Mouse (Mus musculus): ENCODE measurements around the gene Slc9a4. TPM values are rescaled to one million over a fixed set of nuclear protein-coding genes. Genes with fewer than 3 reads are reported as not detected.

Gene Slc9a4
- polyA plus RNA-seq, 2 experiments, result not detected

GRCm38 (mm10) chr1:40670025-40670424 is 90.1 kb downstream of the Slc9a4 start:
- Histone ChIP-seq H3K9ac (replicated peaks) (no peak overlapping the region), H3K4me2 (ENCODE audit: low read depth) (no peak overlapping the region), H3K4me3 (ENCODE audit: insufficient read depth in 1 of 2, low read depth in 2 of 2, low read length in 2 of 2) (no peak overlapping the region), H3K4me1 (replicated peaks; ENCODE audit: control insufficient read depth in 2 of 2, insufficient read depth in 2 of 2, low read length in 1 of 2) (no peaks in the 10 kb centered on the region), H3K36me3 (replicated peaks; ENCODE audit: control insufficient read depth, insufficient read depth, low read depth) (no peaks in the 10 kb centered on the region), H3K27ac (no peak overlapping the region), H3K27me3 (ENCODE audit: control insufficient read depth, insufficient read depth, low read length) (no peaks in the 10 kb centered on the region), H3K9me3 (ENCODE audit: control insufficient read depth, low read length) (no peaks in the 10 kb centered on the region)
- TF ChIP-seq EP300 (IDR thresholded peaks at IDR 0.05; ENCODE audit: low read depth), result no peak
- no peak for TF ChIP-seq CTCF (IDR thresholded peaks at IDR 0.05; ENCODE audit: low read depth)
- ATAC-seq (ENCODE audit: insufficient read depth) (no peak), DNase-seq (ENCODE audit: low read depth in 3 of 3, low spot score in 3 of 3) (no peak)
- WGBS (ENCODE audit: insufficient replicate concordance), result 49% methylated on average over 3 of the region's 3 CpGs

DNA sequence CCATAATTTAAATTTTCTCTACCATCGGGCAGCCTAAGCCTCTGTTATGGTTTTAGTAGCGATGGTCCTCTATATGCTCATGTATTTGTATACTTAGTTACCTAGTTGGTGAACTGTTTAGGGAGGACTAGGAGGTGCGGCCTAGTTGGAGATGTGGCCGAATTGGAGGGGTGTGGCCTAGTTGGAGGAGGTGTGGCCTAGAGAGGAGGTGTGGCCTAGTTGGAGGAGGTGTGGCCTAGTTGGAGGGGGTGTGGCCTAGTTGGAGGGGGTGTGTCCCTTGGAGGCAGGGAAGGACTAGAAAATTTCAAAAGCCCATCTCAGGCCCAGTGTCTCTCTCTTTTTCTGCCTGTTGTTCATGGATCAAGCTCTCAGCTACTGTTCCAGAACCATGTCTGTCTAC is 91.6 kb downstream of the Slc9a4 start:
- Histone ChIP-seq H3K27ac (no peak overlapping the region), H3K27me3 (ENCODE audit: control insufficient read depth, insufficient read depth, low read length) (no peaks in the 10 kb centered on the region), H3K4me2 (ENCODE audit: low read depth) (no peak overlapping the region), H3K9ac (replicated peaks) (no peak overlapping the region), H3K4me1 (replicated peaks; ENCODE audit: control insufficient read depth in 2 of 2, insufficient read depth in 2 of 2, low read length in 1 of 2) (no peaks in the 10 kb centered on the region), H3K36me3 (replicated peaks; ENCODE audit: control insufficient read depth, insufficient read depth, low read depth) (no peaks in the 10 kb centered on the region), H3K4me3 (ENCODE audit: insufficient read depth in 1 of 2, low read depth in 2 of 2, low read length in 2 of 2) (no peak overlapping the region), H3K9me3 (ENCODE audit: control insufficient read depth, low read length) (no peaks in the 10 kb centered on the region)
- TF ChIP-seq EP300 (IDR thresholded peaks at IDR 0.05; ENCODE audit: low read depth) (no peak), CTCF (IDR thresholded peaks at IDR 0.05; ENCODE audit: low read depth) (no peak)
- no peak for DNase-seq (ENCODE audit: low read depth in 3 of 3, low spot score in 3 of 3)
- WGBS (ENCODE audit: insufficient replicate concordance), result 77% methylated on average over 4 of the region's 4 CpGs
- ATAC-seq (ENCODE audit: insufficient read depth), result no peak

DNA sequence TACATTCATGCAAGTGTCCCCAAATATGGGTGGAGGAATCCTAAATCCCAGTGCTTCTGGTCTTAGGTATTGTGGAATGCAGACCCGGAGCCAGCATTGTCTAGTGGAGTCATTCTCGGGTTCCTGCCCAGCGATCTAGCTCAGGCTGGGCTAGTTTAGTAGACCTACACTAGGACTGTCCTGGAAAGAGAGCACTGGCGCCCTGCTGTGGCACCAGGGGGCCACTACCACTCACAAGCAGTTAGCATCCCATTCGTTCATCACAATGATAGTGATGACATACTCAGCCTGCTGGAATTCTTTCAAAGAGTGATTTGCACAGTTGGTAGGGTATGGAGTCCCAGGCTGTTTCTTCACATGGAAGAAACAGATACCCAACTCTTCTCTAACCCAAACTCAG is 97.4 kb downstream of the Slc9a4 start:
- DNase-seq (ENCODE audit: low read depth in 3 of 3, low spot score in 3 of 3) (no peak), ATAC-seq (ENCODE audit: insufficient read depth) (no peak)
- H3K4me3 ChIP-seq (ENCODE audit: insufficient read depth in 1 of 2, low read depth in 2 of 2, low read length in 2 of 2), result no peak overlapping the region
- H3K27me3 ChIP-seq (ENCODE audit: control insufficient read depth, insufficient read depth, low read length), result peaks cover 32% of the 10 kb centered on the region
- no peak for TF ChIP-seq EP300 (IDR thresholded peaks at IDR 0.05; ENCODE audit: low read depth)
- TF ChIP-seq CTCF (IDR thresholded peaks at IDR 0.05; ENCODE audit: low read depth), result peak; percentile 26
- H3K4me1 ChIP-seq (replicated peaks; ENCODE audit: control insufficient read depth in 2 of 2, insufficient read depth in 2 of 2, low read length in 1 of 2), result no peaks in the 10 kb centered on the region
- H3K9ac ChIP-seq (replicated peaks), result no peak overlapping the region
- H3K27ac ChIP-seq, result no peak overlapping the region
- H3K4me2 ChIP-seq (ENCODE audit: low read depth), result no peak overlapping the region
- no peaks in the 10 kb centered on the region for H3K36me3 ChIP-seq (replicated peaks; ENCODE audit: control insufficient read depth, insufficient read depth, low read depth)
- WGBS (ENCODE audit: insufficient replicate concordance), result 28% methylated on average over 5 of the region's 5 CpGs
- no peaks in the 10 kb centered on the region for H3K9me3 ChIP-seq (ENCODE audit: control insufficient read depth, low read length)

Other genes starting within 250 kb of the Slc9a4 start
- gene Il1rl1, start 150.5 kb upstream of the Slc9a4 start, polyA plus RNA-seq (2012; rRNA removed), result 2.9 and 3.8 TPM in 2 replicates
- 2.7 and 3.0 TPM in 2 replicates for gene Il1rl1, start 150.5 kb upstream of the Slc9a4 start, polyA plus RNA-seq (2014; fragmentation: Nextera tagmentation; extraction: Ambion mirVana)
- gene Il18r1, start 114.5 kb upstream of the Slc9a4 start, polyA plus RNA-seq (2012; rRNA removed), result 0.05 and 0.07 TPM in 2 replicates
- 0.04 TPM in 1 of 2 replicates, not detected in the other for gene Il18r1, start 114.5 kb upstream of the Slc9a4 start, polyA plus RNA-seq (2014; fragmentation: Nextera tagmentation; extraction: Ambion mirVana)
- gene Il18rap, start 64.7 kb upstream of the Slc9a4 start, polyA plus RNA-seq (2012; rRNA removed), result 0.31 and 0.73 TPM in 2 replicates
- gene Il18rap, start 64.7 kb upstream of the Slc9a4 start, polyA plus RNA-seq (2014; fragmentation: Nextera tagmentation; extraction: Ambion mirVana), result 1.0 and 1.1 TPM in 2 replicates
- gene Slc9a2, start 100.5 kb downstream of the Slc9a4 start, polyA plus RNA-seq (2012; rRNA removed), result 0.01 TPM in 2 replicates
- not detected in 2 replicates for gene Slc9a2, start 100.5 kb downstream of the Slc9a4 start, polyA plus RNA-seq (2014; fragmentation: Nextera tagmentation; extraction: Ambion mirVana)
- 0.36 and 0.37 TPM in 2 replicates for gene Mfsd9, start 210.6 kb downstream of the Slc9a4 start, polyA plus RNA-seq (2012; rRNA removed)
- 0.70 and 1.1 TPM in 2 replicates for gene Mfsd9, start 210.6 kb downstream of the Slc9a4 start, polyA plus RNA-seq (2014; fragmentation: Nextera tagmentation; extraction: Ambion mirVana)
- gene Tmem182, start 225.5 kb downstream of the Slc9a4 start, polyA plus RNA-seq (2012; rRNA removed), result not detected in 2 replicates
- not detected in 2 replicates for gene Tmem182, start 225.5 kb downstream of the Slc9a4 start, polyA plus RNA-seq (2014; fragmentation: Nextera tagmentation; extraction: Ambion mirVana)